Comparison of ENCODE assay signal across 8 mouse cellular contexts in the genomic region with DNA sequence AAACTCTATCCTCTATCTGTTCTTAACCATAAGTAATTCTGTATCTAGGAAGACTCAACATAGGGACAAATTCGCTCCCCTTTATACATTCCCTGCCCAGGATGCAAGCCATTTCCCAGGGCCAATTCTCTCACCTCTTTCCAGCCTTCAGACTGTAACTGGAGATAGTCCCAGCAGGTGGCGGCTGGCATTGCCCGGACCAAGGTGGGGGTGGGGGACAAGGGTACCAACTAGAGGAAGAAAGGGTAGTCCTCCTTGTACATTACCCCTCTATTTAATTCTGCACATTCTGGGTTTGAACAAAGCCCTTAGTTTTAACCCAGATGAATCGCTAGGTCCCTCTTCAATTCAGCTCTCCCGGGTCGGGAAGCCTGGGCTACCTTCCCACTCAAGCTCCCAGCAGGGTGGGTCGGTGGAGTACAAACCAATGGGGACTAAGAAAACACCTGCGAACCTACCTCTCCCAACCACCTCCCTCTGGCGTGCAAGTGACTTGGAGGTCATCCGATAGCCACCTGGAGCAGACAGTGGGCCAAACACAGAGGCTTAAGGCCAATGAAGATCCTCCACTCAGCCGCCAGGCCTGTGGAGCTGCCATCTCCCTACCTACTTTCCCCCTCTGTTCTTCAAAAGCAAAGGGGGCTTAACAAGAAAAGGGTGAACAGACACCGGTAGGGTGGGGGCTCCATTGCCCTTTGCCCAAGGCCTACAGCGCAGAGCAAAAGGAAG. TPM values are rescaled to one million over a fixed set of nuclear protein-coding genes. Genes with fewer than 3 reads are reported as not detected.
DNase-seq lines count a peak whose midpoint lies in the region; ATAC-seq and TF ChIP-seq lines count a peak whose summit lies in the region.

No protein-coding gene starts in this region.

- DNase-seq in kidney, adult 18-20 months, result peak; percentile 29
- DNase-seq in kidney, postnatal 14 days, result no peak
- DNase-seq in R1 (ENCODE audit: low read depth, low spot score), result peak; percentile 41
- no peak for DNase-seq in kidney, postnatal 0 days (ENCODE audit: low spot score)
- DNase-seq in thymus, postnatal 10 days (ENCODE audit: low spot score in 2 of 2), result no peak
- DNase-seq in gastrocnemius, adult 8-10 months (ENCODE audit: low spot score in 2 of 2), result no peak

- no peak for ATAC-seq in forebrain, embryonic 15.5 days (replicated peaks)
- ATAC-seq in kidney, postnatal 0 days (replicated peaks; ENCODE audit: low FRiP score, low read depth), result no peak
- ATAC-seq in neural tube, embryonic 13.5 days (ENCODE audit: low read depth), result no peak

- H3K4me1 ChIP-seq in forebrain, embryonic 15.5 days, result peaks cover 29% of the 10 kb centered on the region
- 0 out of 2 replicates have a peak, but pooled peaks cover 10% of the 10 kb centered on the region for H3K4me1 ChIP-seq in kidney, postnatal 0 days (replicated peaks; ENCODE audit: insufficient read depth, low read length)
- peaks cover 34% of the 10 kb centered on the region for H3K4me1 ChIP-seq in neural tube, embryonic 13.5 days (replicated peaks)

- H3K9me3 ChIP-seq in forebrain, embryonic 15.5 days, result no peaks in the 10 kb centered on the region
- no peaks in the 10 kb centered on the region for H3K9me3 ChIP-seq in kidney, postnatal 0 days (replicated peaks; ENCODE audit: low read length)
- no peaks in the 10 kb centered on the region for H3K9me3 ChIP-seq in neural tube, embryonic 13.5 days

- H3K27ac ChIP-seq in forebrain, embryonic 15.5 days (replicated peaks), result no peak overlapping the region
- peak overlapping the region; percentile 81 for H3K27ac ChIP-seq in kidney, postnatal 0 days
- no peak overlapping the region for H3K27ac ChIP-seq in neural tube, embryonic 13.5 days (replicated peaks)

- H3K4me2 ChIP-seq in forebrain, embryonic 15.5 days (replicated peaks), result peak overlapping the region; percentile 97
- H3K4me2 ChIP-seq in kidney, postnatal 0 days (ENCODE audit: low read length), result peak overlapping the region; percentile 79
- peak overlapping the region; percentile 99 for H3K4me2 ChIP-seq in neural tube, embryonic 13.5 days

- H3K4me3 ChIP-seq in forebrain, embryonic 15.5 days, result peak overlapping the region; percentile 74
- peak overlapping the region; percentile 54 for H3K4me3 ChIP-seq in kidney, postnatal 0 days (replicated peaks; ENCODE audit: low read depth, low read length)
- H3K4me3 ChIP-seq in neural tube, embryonic 13.5 days, result peak overlapping the region; percentile 72

- WGBS in forebrain, embryonic 15.5 days, result 10% methylated on average over 13 of the region's 13 CpGs
- 9% methylated on average over 13 of the region's 13 CpGs for WGBS in kidney, postnatal 0 days
- WGBS in neural tube, embryonic 13.5 days, result 12% methylated on average over 13 of the region's 13 CpGs

- H3K36me3 ChIP-seq in forebrain, embryonic 15.5 days, result peaks cover 33% of the 10 kb centered on the region
- peaks cover 31% of the 10 kb centered on the region for H3K36me3 ChIP-seq in kidney, postnatal 0 days (ENCODE audit: insufficient read depth, low read length)
- peaks cover 34% of the 10 kb centered on the region for H3K36me3 ChIP-seq in neural tube, embryonic 13.5 days

- TF ChIP-seq CTCF in kidney, postnatal 0 days (IDR thresholded peaks at IDR 0.05; ENCODE audit: low read depth), result peak; percentile 39; the same call in 1 of the 2 replicates

- H3K27me3 ChIP-seq in forebrain, embryonic 15.5 days, result no peaks in the 10 kb centered on the region
- H3K27me3 ChIP-seq in kidney, postnatal 0 days (ENCODE audit: insufficient read depth, low read length), result no peaks in the 10 kb centered on the region
- no peaks in the 10 kb centered on the region for H3K27me3 ChIP-seq in neural tube, embryonic 13.5 days

- H3K9ac ChIP-seq in forebrain, embryonic 15.5 days (replicated peaks), result peak overlapping the region; percentile 67
- peak overlapping the region; percentile 74 for H3K9ac ChIP-seq in kidney, postnatal 0 days (ENCODE audit: low read depth, low read length)
- peak overlapping the region; percentile 85 for H3K9ac ChIP-seq in neural tube, embryonic 13.5 days

RNA-seq across cellular contexts. Expression of gene Zfp687, which starts 1.4 kb away (rescaled TPM):
- polyA plus RNA-seq in forebrain, embryonic 15.5 days (2015; fragmentation: Nextera tagmentation; extraction: Ambion mirVana), result 22.4 and 23.0 TPM in 2 replicates
- 19.7 and 20.0 TPM in 2 replicates for polyA plus RNA-seq in kidney, postnatal 0 days (2015; fragmentation: Nextera tagmentation; extraction: Ambion mirVana)
- 20.4 and 21.5 TPM in 2 replicates for polyA plus RNA-seq in neural tube, embryonic 13.5 days (2015; fragmentation: Nextera tagmentation; extraction: Ambion mirVana)
- total RNA-seq in gastrocnemius, adult 8-10 months (2022), result 10 to 100 TPM; 14.2 to 18.8 (median 16.3) TPM

RNA-seq across cellular contexts. Expression of gene Psmd4, which starts 28.6 kb away (rescaled TPM):
- 291 and 296 TPM in 2 replicates for polyA plus RNA-seq in forebrain, embryonic 15.5 days (2015; fragmentation: Nextera tagmentation; extraction: Ambion mirVana)
- polyA plus RNA-seq in kidney, postnatal 0 days (2015; fragmentation: Nextera tagmentation; extraction: Ambion mirVana), result 214 and 231 TPM in 2 replicates
- polyA plus RNA-seq in neural tube, embryonic 13.5 days (2015; fragmentation: Nextera tagmentation; extraction: Ambion mirVana), result 274 and 279 TPM in 2 replicates
- 100 to 1,000 TPM; 191 to 247 (median 221) TPM for total RNA-seq in gastrocnemius, adult 8-10 months (2022)

RNA-seq across cellular contexts. Expression of gene Pi4kb, which starts 39.3 kb away (rescaled TPM):
- polyA plus RNA-seq in forebrain, embryonic 15.5 days (2015; fragmentation: Nextera tagmentation; extraction: Ambion mirVana), result 24.9 and 27.1 TPM in 2 replicates
- polyA plus RNA-seq in kidney, postnatal 0 days (2015; fragmentation: Nextera tagmentation; extraction: Ambion mirVana), result 20.2 and 20.7 TPM in 2 replicates
- polyA plus RNA-seq in neural tube, embryonic 13.5 days (2015; fragmentation: Nextera tagmentation; extraction: Ambion mirVana), result 24.0 and 26.7 TPM in 2 replicates
- 10 to 100 TPM; 16.7 to 22.2 (median 20.2) TPM for total RNA-seq in gastrocnemius, adult 8-10 months (2022)

RNA-seq across cellular contexts. Expression of gene Rfx5, which starts 60.0 kb away (rescaled TPM):
- polyA plus RNA-seq in forebrain, embryonic 15.5 days (2015; fragmentation: Nextera tagmentation; extraction: Ambion mirVana), result 5.4 and 6.0 TPM in 2 replicates
- polyA plus RNA-seq in kidney, postnatal 0 days (2015; fragmentation: Nextera tagmentation; extraction: Ambion mirVana), result 5.9 and 6.8 TPM in 2 replicates
- polyA plus RNA-seq in neural tube, embryonic 13.5 days (2015; fragmentation: Nextera tagmentation; extraction: Ambion mirVana), result 5.5 and 6.1 TPM in 2 replicates
- 1 to 10 TPM; 4.5 to 8.4 (median 6.1) TPM for total RNA-seq in gastrocnemius, adult 8-10 months (2022)

Comparison
In these comparisons a context has a peak if more than half of its experiments do, and no peak if none do; other contexts are left out.
1. DNase-seq: peak in kidney, adult 18-20 months (single experiment) and R1 (single experiment); none in kidney, postnatal 14 days (single experiment), kidney, postnatal 0 days (single experiment), thymus, postnatal 10 days (0 of 2) and gastrocnemius, adult 8-10 months (0 of 2).
2. Peak in every context shown above with its lines, with median percentiles within 50 percentile points of each other: H3K4me2 ChIP-seq, H3K4me3 ChIP-seq and H3K9ac ChIP-seq.